Mouse (Mus musculus) ES-E14 (cell line): ENCODE measurements around the gene Tex22. TPM values are rescaled to one million over a fixed set of nuclear protein-coding genes. Genes with fewer than 3 reads are reported as not detected.

ENCODE experiments used
- DNase-seq: peaks from one replicate; pipeline ENCODE4 v3.0.0-alpha.2; 2013; ENCODE audit warnings: low read depth, low spot score
- H3K27ac ChIP-seq: 2 replicates; pipeline ENCODE4 v1.5.1; 2012; ENCODE audit warnings: low read depth, mild to moderate bottlenecking, low read length, moderate library complexity, mixed read lengths; ENCODE audit not compliant: poor library complexity, insufficient read depth, severe bottlenecking
- H3K36me3 ChIP-seq: 2 replicates; pipeline ENCODE4 v1.6.1; 2012; ENCODE audit warnings: mild to moderate bottlenecking, low read length, moderate library complexity, mixed read lengths; ENCODE audit not compliant: control insufficient read depth, poor library complexity, insufficient read depth, severe bottlenecking
- H3K4me1 ChIP-seq, 2 experiments: fragments of 150-350 bp in 1 of 2; sonication (generic) in 1 of 2; 2 replicates each; pipeline ENCODE4 v1.6.1; 2012; ENCODE audit warnings: low read length in 2 of 2, mild to moderate bottlenecking in 1 of 2, mixed read lengths in 1 of 2; ENCODE audit not compliant: control insufficient read depth in 2 of 2, insufficient read depth in 2 of 2, poor library complexity in 1 of 2
- H3K4me3 ChIP-seq, 2 experiments: fragments of 150-350 bp in 1 of 2; sonication (generic) in 1 of 2; 2 replicates each; pipeline ENCODE4 v1.5.1; 2012; ENCODE audit warnings: low read length in 2 of 2, low read depth in 1 of 2, mild to moderate bottlenecking in 1 of 2, mixed read lengths in 1 of 2; ENCODE audit not compliant: insufficient read depth in 1 of 2, poor library complexity in 1 of 2, severe bottlenecking in 1 of 2
- H3K9ac ChIP-seq: 2 replicates; pipeline ENCODE4 v1.6.1; 2012; ENCODE audit warnings: low read depth, mild to moderate bottlenecking, low read length, mixed read lengths; ENCODE audit not compliant: poor library complexity, insufficient read depth, severe bottlenecking
- H3K9me3 ChIP-seq: fragments of 150-350 bp; sonication (generic); 2 replicates; pipeline ENCODE4 v1.6.1; 2012; ENCODE audit warnings: low read depth, mild to moderate bottlenecking, low read length; ENCODE audit not compliant: control insufficient read depth, insufficient read depth
- CHD2 ChIP-seq: IDR thresholded peaks from 2 replicates; pipeline ENCODE4 v1.6.1; 2014; ENCODE audit warnings: mild to moderate bottlenecking, low read depth, low read length, inconsistent platforms
- HCFC1 ChIP-seq: IDR thresholded peaks from 2 replicates; pipeline ENCODE4 v1.6.1; 2012; ENCODE audit warnings: low read length, inconsistent platforms, borderline replicate concordance; ENCODE audit not compliant: insufficient read depth
- MAFK ChIP-seq: IDR thresholded peaks from 2 replicates; pipeline ENCODE4 v1.6.1; 2014; ENCODE audit warnings: mild to moderate bottlenecking, low read depth, low read length, inconsistent platforms; ENCODE audit not compliant: insufficient read depth
- ZC3H11A ChIP-seq: IDR thresholded peaks from 2 replicates; pipeline ENCODE4 v1.6.1; 2012; ENCODE audit warnings: low read depth, mild to moderate bottlenecking, inconsistent platforms, low read length, borderline replicate concordance
- ZNF384 ChIP-seq: IDR thresholded peaks from 2 replicates; pipeline ENCODE4 v1.6.1; 2012; ENCODE audit warnings: low read depth, low read length, inconsistent platforms
- in situ Hi-C, 2 experiments: fragments of 600-800 bp; cut with MboI; formaldehyde crosslinking; loops; one replicate each; pipeline ENCODE4 v1.15.1; 2025; ENCODE audit warnings: low sequenced_read_pairs in 2 of 2, inconsistent platforms in 1 of 2; ENCODE audit not compliant: unreplicated experiment in 2 of 2
- total RNA-seq: library from RNA; depleted of rRNA; stranded (reverse); fragments of 300-350 nt; gene quantifications from 2 replicates; pipeline ENCODE4 v1.2.3, GENCODE M21; 2012

The Tex22 gene
- total RNA-seq, 1 experiment, result 0.22 TPM

DNA sequence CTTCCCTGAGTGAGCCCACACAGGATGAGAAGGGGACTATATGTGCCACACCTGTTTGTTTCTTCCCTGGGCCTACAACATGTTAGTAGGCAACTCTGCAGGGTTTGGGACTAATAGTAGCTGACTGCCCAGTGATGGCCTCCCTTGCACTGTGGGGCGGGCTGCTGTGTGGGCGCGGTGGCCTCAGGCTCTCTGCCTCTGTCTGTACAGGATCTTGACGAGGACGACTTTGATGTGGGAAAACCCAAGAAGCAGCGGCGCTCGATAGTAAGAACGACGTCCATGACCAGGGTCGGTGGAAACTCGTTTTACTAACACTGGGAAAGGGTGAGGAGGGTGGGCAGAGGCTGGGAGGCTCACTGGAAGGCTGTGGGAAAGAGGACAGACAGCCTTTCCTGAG lies 23.6 kb upstream of the Tex22 start:
- Histone ChIP-seq H3K9me3 (no peaks in the 10 kb centered on the region), H3K36me3 (peaks cover 20% of the 10 kb centered on the region), H3K27ac (no peak overlapping the region), H3K4me3 (no peak overlapping the region), H3K4me1 (no peaks in the 10 kb centered on the region; a peak in 1 of 4 replicates), H3K9ac (no peak overlapping the region)
- in situ Hi-C loops, result no loop called here
- TF ChIP-seq HCFC1 (no peak), CHD2 (no peak), ZC3H11A (no peak), ZNF384 (no peak), MAFK (no peak)
- no peak for DNase-seq

DNA sequence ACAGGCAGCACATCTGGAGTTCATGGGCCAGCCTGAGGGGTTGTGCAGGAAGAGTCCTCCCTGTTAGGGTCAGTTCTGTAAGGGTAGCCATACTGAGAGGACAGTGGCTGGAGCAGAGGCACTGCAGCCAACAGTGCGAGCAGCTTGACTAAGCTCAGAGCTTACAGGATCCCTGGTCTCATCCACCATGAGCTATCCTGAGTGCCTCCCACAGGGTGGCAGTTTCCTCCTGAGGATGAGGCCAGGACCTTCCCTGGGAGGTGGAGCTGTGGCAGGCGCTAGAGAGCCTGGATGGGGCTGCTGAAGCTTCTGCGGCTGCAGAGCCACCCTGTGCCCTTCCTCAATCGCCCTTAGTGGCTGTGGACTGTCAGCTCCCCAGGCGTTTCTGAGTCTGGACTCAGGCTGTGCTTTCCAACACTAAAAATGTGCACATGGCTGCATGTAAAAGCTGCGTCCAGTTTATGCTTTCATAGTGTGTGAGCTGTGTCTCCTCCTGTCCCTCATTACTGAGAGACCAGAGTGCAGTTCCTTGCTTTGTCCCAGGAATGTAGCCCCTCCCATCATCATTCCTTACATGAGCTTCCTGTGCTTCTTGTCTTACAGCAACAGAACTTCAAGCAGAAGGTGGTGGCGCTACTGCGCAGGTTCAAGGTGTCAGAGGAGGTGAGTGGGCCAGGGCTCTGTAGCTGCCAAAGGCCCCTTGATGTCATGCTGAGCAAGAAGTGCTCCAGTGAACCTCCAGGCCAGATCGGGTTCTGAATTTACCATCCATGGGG lies 22.5 kb upstream of the Tex22 start:
- Histone ChIP-seq H3K9me3 (no peaks in the 10 kb centered on the region), H3K4me1 (no peaks in the 10 kb centered on the region; a peak in 1 of 4 replicates), H3K36me3 (peaks cover 23% of the 10 kb centered on the region), H3K9ac (no peak overlapping the region), H3K27ac (no peak overlapping the region), H3K4me3 (no peak overlapping the region)
- DNase-seq, result peak; percentile 34
- no peak for TF ChIP-seq ZC3H11A
- TF ChIP-seq CHD2, result no peak
- no peak for TF ChIP-seq HCFC1
- TF ChIP-seq MAFK, result no peak
- TF ChIP-seq ZNF384, result no peak
- in situ Hi-C loops, result no loop called here

GRCm38 (mm10) chr12:113056089-113056488 lies 18.2 kb upstream of the Tex22 start:
- Histone ChIP-seq H3K4me1 (no peaks in the 10 kb centered on the region; a peak in 1 of 4 replicates), H3K36me3 (peaks cover 19% of the 10 kb centered on the region; the same call in 1 of the 2 replicates), H3K27ac (no peak overlapping the region), H3K9me3 (no peaks in the 10 kb centered on the region), H3K9ac (no peak overlapping the region), H3K4me3 (no peak overlapping the region)
- no peak for TF ChIP-seq CHD2
- in situ Hi-C loops, result no loop called here
- DNase-seq, result no peak

DNA sequence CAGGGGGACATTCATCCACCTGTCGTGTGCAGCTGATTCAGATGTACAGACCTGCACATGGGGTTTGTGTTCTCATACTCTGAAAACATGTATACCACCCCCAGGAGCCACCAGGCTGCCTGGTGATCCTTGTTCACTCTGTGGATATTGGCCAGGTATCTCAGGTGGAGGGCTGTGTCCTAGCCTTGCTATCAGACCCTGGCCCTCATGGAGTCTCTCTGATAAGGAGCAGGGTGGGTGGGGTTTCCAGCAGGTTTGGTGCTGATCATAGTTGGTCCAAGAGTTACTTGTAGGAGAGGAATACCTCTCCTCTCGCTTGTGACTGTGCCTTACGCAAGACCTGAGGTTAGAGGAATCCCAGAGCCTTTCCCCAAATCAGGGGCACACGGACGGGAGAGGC lies 14.1 kb upstream of the Tex22 start:
- Histone ChIP-seq H3K4me1 (no peaks in the 10 kb centered on the region), H3K27ac (no peak overlapping the region), H3K9me3 (no peaks in the 10 kb centered on the region), H3K9ac (no peak overlapping the region), H3K36me3 (peaks cover 34% of the 10 kb centered on the region; the same call in 1 of the 2 replicates), H3K4me3 (no peak overlapping the region)
- no peak for DNase-seq
- in situ Hi-C loops, result no loop called here
- TF ChIP-seq MAFK (no peak), ZC3H11A (no peak), ZNF384 (no peak), CHD2 (no peak), HCFC1 (no peak)

DNA sequence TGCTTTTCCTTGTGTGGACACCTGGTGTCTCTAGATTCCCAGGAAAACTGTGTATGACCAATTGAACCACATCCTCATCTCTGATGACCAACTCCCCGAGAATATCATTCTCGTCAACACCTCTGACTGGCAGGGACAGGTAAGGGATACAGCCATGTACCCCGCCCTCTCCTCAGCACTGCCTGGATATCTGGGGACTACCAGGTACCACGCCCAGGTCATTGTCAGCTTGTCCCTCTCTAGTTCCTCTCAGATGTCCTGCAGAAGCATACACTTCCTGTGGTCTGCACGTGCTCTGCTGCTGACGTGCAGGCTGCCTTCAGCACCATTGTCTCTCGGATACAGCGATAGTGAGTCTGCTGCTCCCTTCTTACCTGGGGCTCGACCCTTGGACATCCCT lies 12.7 kb upstream of the Tex22 start:
- Histone ChIP-seq H3K4me3 (no peak overlapping the region), H3K27ac (no peak overlapping the region; the same call in 1 of the 2 replicates), H3K4me1 (no peaks in the 10 kb centered on the region), H3K9me3 (no peaks in the 10 kb centered on the region), H3K9ac (no peak overlapping the region), H3K36me3 (peaks cover 32% of the 10 kb centered on the region; the same call in 1 of the 2 replicates)
- DNase-seq, result no peak
- TF ChIP-seq ZC3H11A, result no peak
- TF ChIP-seq HCFC1, result no peak
- no peak for TF ChIP-seq CHD2
- TF ChIP-seq MAFK, result no peak
- no peak for TF ChIP-seq ZNF384
- in situ Hi-C loops, result no loop called here
